Mouse (Mus musculus): Measurements from ENCODE around the gene Sertad4.

DNA sequence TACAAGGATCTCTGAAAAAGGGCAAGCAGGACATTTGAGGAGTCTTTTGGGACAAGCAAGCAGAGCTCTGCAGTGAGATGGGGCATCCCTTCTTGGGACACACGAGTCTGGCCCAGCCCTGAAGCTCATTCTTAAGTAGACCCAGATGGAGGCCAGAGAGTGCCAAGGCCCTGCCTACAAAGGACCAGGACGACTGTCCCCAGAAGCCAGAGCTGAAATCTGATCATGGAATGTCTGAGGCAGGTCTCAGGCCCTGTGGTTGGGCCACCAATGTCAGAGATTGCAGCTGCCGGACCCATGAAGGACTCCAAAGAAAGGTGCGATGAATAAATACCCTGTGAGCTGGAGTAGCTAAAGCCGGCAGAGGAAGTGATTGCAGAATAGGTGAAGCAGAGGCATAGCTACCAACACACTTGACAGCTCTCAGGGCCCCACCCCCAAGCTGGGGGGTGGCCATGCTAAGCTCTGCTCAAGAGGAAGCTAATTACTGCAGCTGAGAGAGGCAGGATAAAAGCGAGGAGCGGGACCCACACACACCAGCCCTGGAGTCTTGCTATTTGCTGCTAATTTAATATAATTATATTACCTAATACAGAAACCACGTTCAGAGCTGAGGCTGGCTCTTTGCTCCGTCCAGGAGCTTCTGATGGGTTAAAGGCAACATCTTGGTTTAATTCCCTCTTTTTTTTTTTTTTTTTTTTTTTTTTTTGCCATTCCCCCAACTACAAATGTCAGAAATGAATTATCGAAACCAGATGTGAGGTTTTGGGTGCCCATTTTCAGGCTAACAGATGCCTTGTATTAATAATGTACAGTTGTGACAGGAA is 56.2 kb downstream of the Sertad4 start:
- TF ChIP-seq CTCF (IDR thresholded peaks at IDR 0.05; ENCODE audit: insufficient read depth, low read depth, low read length) (no peak), POLR2A (IDR thresholded peaks at IDR 0.05; ENCODE audit: insufficient read depth, low read depth, low read length) (no peak)

Measured in olfactory bulb, adult 2 months (tissue).